Mouse (Mus musculus): ENCODE results near the gene Nek3.

DNA sequence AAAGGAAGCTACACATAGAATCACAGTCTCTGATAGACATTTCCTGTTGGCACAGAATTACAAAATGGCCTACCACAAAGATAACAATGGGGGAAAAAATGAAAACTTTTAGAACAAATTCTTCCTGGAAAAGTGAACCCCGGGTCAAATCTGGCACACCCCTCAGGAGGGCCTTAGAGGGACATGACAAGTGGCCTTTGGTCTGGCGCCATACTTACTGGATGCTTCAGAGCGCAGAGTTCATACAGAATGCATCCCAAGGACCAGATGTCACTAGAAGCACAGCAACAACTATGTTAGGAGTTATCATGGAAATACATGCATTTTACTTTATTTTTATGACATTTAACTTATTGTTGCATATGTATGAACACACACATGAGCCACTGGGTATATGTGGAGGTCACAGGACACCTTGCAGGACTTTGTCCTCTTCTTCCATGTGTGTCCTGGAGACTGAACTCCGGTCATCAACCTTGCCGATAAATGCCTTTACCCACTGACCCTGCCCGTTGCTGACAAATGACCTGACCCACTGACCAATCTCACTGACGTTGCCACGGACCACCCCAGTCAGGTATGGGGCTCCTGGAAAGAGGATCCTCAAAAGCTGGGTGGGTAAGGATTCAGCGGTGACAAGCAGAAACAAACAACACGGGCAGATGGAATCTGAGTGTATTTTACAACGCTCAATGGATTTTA lies 16.4 kb downstream of the Nek3 start:
- TF ChIP-seq MYOG (IDR thresholded peaks at IDR 0.05; ENCODE audit: control insufficient read depth in 1 of 3, insufficient read depth in 1 of 3, insufficient read length in 2 of 3, low read depth in 2 of 3): no peak
- TF ChIP-seq POLR2A (IDR thresholded peaks at IDR 0.05; ENCODE audit: insufficient read length, low read depth): no peak
- TF ChIP-seq CEBPB (IDR thresholded peaks at IDR 0.05; ENCODE audit: insufficient read depth, poor library complexity, severe bottlenecking): no peak
